Mouse (Mus musculus) cerebellum, postnatal 36 days (tissue): ENCODE measurements around the gene Rpl6.
A peak's percentile ranks its signal among the peaks of the same experiment; 100 is the strongest.
"Not testable (repeated sequence)": the region's sequence is repeated elsewhere in the genome, so short reads cannot be mapped to it uniquely, and the experiment has no call there.

ENCODE experiments used
- DNase-seq, 2 experiments: peaks; one replicate each; pipeline ENCODE4 v3.0.0; 2021 to 2022; ENCODE audit warnings: mixed read lengths in 2 of 2

Gene Rpl6

DNA sequence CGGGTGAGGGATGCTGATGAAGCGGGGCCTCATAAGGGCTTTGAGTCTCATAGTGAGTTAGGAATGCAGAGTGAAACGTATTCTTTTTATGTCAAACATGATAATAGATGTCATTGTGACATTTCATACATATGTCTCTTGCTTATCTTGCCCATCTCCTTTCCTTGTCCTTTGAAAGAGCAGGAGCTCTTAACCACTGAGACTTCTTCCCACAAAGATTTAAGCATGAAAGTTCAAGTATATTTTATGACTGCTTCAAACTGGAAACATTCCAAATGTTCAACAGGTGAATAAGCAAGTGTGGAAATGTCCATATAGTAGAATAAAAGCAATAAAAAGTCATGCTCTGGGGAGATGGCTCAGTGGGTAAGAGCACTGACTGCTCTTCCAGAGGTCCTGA, 22.1 kb downstream of the Rpl6 start:
- no peak for DNase-seq

DNA sequence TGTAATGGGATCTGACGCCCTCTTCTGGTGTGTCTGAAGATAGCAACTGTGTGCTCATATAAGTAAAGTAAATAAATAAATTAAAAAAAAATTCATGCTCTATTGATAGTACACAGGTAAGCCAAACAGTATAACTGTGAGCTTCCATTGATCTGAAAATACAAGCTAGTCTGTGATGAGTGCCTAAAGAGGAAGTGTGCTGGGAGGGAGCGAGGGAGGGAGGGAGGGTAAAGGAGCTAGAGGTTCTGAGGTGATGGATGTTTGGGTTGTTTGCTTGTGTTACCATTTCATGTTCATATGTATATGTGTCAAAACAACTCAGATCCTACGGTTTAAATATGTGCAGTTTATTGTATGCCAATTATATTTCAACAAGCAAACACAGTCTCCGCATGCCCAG, 22.6 kb downstream of the Rpl6 start:
- DNase-seq: no peak

DNA sequence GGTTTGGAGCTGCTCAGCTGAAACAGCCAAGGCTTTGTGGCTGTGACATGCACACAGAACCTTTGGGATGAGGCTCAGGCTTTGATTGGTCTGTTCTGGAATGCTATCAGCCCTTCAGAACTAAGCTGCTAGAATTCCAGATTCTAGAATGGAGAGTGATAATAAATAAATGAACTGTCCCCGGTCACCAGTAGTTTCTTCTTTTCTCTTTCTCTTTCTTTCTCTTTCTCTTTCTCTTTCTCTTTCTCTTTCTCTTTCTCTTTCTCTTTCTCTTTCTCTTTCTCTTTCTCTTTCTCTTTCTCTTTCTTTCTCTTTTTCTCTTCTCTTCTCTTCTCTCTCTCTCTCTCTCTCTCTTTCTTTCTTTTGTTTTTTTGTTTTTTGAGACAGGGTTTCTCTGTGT, 23.0 kb downstream of the Rpl6 start:
- not testable (repeated sequence) for DNase-seq

DNA sequence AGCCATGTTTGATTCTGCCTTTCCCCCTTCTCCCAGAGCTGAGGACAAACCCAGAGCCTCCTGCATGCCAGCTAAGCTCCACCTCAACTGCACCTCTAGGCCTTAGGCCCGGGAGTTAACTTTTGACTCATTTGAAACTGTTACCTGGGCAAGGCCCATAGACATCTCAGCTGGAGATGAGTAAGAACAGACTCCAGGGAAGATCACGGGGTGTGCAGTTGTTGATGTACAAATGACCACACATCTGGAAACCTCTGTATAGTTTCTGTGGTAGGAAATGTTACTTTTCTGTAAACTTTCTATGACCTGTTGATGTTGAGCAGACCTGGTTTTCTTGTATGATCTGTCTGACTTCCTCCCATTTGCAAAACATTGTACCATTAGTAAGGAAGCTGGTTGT, 24.9 kb downstream of the Rpl6 start:
- no peak for DNase-seq

DNA sequence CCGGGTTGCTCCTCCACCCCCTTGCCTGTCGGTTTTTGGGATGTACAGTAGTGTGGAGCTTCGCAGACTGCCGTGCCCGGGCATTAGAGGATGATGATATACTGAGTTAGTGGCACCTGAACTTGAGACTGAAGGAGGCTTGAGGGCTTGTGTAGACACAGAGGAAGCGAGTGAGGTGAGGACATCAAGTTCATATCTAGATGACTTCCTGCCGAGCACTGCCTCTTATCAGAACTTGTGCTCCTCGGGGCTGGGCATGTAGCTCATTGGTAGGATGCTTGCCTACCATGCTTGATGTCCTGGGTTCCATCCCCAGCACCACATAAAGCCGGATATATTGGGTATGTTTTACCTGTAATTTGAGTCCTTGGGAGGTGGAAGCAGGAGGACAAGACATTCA, 26.5 kb downstream of the Rpl6 start:
- no peak for DNase-seq

DNA sequence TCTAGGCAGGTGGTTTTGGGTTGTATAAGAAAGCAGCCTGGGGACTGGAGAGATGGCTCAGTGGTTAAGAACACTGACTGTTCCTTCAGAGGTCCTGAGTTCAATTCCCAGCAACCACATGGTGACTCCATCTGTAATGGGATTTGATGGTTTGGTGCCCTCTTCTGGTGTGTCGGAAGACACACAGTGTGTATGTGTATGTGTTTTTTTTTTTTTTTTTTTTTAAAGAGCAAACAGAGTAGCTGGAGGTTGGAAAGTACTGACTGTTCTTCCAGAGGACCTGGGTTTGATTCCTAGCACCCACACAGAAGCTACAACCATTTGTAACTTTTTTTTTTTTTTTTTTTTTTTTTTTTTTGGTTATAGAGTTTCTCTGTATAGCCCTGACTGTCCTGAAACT, 28.5 kb downstream of the Rpl6 start:
- DNase-seq: no peak

DNA sequence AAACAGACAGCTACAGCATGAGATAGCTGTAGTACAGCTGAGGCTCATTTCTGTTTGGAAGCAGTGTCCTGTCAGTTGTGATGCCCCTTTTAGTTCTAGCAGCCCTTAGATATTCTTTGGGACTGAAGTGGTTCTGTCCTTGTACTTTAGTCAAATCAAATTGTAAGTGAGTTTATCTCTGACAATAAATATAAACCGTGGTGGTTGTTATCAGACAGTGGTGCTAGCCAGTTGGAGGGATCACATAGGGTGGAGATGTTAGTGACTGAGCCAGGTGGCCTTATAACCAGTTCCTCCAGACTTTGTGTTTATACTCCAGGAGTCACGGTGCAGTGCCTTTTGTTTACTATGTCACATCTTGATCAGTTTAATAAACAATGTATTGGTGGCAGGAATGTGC, 29.4 kb downstream of the Rpl6 start:
- DNase-seq: no peak

DNA sequence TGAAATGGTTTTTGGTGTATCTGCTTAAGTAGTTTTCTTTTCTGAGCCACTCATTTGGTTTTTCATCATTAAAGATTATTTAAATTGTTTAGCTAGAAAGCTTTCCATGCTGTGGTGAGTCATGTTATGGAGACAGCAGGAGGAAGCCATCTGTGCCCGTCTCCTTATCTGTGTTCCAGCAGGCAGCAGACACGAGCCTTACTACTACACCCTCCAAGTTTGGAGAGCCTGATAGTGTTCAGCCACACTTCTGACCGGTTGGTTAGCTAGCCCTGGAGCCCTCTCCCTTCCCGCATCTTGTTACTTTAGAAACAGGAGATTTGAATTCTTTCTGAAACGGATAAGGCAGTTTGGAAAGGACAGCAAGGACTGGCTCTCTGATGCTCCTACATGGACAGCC, 31.9 kb downstream of the Rpl6 start:
- peak; percentile 56 to 70 for DNase-seq

DNA sequence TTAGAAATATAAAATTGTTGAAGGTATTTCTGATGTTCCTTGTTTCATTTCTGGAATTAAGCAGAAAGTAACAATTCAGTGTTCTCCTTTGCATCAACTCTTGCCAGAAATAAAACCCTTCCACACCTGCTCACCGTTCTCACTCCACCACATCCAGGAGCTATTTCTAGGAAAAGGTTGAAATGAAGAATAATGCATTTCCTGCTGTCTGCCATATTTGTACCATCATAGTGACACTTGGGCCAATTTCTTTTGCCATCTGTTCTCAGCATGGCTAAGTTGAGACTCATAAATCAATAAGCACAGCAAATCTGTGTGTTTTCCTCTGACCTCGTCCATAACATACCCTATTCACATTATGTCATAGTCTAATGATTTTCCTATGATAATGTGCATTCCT, 33.9 kb downstream of the Rpl6 start:
- DNase-seq: no peak

DNA sequence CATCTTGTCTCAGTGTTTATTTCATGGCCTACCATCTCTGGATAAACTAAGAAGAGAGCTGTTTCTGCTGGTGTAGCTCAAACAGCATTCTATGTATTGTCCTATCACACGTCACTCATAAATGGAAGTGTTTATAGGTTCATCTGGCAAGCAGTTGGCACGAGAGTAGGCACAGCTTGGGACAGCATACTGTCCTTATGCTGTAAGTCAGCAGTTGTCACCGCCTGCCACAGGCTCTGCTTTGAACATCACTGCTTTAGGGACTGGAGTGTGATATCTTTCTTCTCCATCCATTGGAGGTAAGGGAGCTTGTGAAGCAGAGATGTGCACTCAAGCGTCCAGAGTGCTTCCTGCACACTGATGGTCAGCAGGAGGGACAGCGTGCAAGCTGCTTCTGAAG, 35.6 kb downstream of the Rpl6 start:
- DNase-seq: peak; percentile 60

DNA sequence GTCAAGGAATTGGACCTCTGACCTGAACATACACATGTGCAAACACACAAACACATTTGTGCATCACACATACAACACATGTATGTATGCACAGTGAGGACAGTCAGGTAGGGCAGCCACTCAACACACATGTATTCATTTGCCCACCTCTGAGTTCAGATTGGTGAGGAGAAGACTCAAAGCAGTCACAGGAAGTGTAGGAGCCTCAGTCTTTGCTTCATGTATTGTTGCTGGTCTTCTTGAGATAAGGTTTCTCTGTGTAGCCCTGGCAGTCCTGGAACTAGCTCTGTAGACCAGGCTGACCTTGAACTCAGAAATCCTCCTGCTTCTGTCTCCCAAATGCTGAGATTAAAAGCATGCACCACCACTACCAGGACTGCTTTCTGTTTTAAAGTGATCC, 36.9 kb downstream of the Rpl6 start:
- DNase-seq: no peak

DNA sequence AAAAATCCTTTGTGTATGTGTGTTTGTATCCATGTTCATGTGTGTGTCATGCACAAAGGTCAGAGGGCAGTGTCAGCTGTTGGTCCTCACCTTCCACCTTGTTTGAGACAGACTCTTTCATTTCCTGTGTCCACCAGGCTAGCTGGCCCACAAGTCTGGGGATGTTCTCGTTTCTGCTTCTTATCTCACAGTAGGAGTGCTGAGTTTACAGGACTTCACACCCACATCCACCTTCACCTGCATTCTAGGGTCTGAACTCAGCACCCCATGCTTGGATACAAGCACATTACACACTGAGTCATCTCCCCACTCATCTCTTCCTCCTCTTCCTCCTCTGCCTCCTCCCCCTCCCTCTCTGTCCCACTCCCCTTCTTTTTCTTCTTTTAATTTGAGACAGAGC, 38.0 kb downstream of the Rpl6 start:
- no peak for DNase-seq

DNA sequence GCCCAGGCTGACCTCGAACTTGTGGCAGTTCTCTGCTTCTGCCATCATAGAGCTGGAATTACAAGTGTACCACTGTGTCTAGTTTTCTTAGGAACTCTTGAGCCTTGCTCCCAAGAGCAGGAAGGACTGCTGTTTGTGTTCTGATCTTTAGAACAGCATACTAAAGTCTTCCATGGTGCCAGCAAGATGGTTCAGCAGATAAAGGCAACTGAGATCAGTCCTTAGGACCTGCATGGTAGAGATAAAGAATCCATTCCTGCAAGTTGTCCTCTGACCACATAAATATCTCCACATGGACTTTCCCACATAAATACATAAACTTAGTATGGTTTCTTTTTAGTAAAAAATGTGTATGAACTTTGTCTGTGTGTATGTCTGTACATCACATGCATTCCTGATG, 38.4 kb downstream of the Rpl6 start:
- no peak for DNase-seq

DNA sequence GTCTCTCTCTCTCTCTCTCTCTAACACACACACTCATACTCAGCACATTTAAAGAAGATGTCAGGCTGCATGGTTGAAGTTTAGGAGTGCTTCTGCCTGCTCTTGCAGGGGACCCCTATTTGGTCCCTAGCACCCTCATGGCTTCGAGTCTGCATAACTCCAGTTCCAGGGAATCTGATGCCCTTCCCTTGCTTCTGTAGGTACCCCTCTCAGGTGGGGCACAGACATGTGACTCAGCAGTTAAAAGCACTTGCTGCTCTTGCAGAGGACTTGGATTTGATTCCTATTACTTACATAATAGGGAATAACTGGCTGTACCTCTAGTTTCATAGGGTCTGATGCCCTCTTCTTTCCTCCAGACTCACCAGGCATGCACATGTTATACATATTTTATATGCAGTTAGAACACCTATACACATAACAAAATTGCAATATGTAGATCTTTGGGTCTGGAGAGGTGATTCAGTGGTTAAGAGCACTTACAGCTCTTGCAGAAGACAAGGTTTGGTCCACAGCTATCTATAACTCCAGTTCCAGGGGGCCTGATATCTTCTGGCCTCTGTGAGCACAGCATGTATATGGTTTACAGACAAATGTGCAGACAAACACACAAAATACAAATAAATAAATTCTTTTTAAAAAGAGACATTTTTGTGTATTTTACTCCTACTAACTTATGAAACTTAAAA, 39.5 kb downstream of the Rpl6 start:
- DNase-seq: no peak

DNA sequence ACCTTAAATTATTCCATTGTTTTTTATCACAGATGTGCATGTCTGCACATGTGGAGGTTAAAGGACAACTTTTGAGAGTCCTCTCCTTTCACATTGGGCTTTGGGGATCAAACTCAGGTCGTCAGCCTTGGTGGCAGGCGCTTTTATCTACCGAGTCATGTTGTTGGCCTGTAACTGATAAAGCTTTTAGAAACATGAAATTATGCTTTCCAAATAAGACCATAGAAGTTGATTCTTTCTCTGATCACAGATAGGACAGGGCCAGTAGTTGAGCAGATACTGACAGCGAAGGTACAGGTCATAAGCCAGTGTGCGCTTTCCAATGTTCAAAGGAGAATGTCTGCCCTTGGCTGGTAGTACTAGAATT, 40.1 kb downstream of the Rpl6 start:
- no peak for DNase-seq

DNA sequence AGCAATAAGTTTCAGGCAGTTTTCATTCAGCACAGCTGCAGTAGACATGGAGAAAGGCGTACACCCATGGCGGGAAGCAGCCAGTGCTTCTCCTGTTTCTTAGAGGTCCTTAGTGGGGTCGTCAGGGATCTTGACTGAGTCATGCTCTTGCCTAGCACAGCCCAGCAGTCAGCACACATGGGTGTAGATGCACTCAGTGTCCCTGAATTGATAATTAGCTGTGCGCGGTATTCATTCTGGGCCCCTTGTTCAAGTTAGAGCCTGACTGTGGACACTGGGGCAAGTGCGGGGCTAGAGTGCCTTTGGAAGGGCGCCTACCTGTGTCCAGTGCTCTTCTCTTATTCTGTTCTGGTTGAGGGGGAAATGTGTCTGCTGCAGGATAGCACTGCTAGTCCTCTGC, 40.9 kb downstream of the Rpl6 start:
- no peak for DNase-seq

DNA sequence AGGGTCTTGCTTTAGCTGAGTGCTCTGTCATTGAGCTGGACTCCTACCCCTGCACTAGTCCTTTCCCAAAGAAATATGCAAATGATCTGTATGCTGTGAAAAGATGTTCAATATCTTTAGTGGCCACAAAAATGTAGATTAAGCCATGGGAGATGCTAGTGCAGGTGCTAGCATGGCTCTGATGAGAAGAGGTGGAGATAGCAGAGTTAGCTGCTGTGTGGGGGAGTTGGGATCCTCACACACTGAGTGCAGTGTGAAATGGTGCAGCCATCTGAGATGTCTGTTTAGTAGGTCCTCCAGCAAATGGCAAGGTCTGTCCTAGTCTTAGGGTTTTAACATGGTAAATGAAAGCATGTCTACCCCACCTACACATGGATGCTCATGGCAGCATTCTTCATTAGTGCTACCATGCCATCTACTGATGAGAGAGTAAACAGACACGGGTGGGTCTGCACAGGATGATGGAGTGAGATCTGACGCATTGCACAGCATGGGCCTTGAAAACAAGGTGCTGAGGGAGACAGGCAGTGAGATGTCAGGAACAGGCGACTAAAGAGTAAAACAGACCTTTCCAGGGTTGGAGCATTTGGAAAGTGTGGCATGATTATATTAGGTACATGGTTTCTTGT, 44.6 kb downstream of the Rpl6 start:
- no peak for DNase-seq

DNA sequence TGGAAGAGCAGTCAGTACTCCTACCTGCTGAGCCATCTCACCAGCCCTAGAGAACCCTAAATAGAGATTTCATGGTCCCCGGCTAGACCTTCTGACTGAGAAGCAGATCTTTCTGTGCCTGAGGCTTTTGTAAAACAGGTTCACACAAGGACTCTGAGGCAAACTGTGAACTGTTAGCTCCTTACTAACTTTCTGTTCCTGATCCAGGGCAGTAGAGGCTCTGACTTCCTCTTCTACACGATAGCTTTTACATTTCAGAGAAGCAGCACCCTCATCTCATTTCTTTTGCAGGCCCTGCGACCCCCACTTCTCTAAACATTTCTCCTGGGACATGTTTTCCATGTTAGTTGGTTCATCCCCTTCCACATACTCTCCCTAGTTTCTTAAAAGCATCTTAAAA, 45.4 kb downstream of the Rpl6 start:
- no peak for DNase-seq

DNA sequence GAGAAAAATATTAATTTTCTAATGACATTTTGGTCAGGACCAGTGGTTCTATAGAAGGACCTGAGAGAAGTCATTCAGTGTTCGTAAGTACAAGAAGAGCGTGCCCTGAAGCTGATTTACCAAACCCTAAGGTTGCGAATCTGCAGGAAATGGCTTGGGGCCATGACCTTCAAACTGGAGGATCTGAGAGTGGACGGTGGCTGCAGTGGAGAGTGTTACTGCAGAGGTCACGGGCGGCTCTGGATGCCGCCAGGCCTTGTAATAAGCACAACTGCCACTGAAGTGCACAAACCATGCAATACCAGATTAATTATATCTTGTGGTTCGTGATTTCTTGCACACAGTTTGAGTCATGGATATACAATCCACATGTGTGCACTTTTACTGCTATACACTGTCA, 47.5 kb downstream of the Rpl6 start:
- DNase-seq: no peak

DNA sequence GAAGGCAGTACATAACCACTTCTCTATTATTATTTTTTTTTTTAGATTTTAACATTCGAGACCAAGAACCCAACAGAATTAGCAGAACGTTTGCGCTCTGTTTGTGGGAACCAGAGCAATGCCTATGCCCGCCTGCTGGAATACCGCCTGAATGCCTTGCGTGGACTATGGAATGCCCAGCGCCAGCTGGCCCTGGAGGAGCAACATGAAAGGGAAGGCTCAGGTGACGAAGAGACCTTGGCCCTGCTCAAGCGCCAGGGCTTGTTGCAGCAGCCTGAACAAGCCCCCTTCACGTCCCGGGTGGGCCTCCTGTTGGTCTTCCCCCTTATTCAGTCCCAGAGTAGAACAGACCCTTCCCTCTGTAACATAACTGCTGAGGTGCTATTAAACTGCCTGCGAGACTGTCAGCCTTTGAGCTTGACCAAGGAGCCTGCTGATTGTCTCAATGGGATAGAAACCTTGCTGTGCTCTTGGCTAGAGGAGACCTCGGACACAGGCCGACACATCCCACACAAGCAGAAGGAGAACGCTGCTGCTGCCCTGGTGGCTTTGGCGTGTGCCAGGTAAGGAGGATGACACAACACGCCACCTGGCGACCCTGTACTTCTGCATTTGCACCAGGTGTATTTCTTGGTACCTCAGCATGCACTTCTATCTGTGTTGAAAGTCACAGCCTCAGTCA, 49.7 kb downstream of the Rpl6 start:
- peak; percentile 81 for DNase-seq

DNA sequence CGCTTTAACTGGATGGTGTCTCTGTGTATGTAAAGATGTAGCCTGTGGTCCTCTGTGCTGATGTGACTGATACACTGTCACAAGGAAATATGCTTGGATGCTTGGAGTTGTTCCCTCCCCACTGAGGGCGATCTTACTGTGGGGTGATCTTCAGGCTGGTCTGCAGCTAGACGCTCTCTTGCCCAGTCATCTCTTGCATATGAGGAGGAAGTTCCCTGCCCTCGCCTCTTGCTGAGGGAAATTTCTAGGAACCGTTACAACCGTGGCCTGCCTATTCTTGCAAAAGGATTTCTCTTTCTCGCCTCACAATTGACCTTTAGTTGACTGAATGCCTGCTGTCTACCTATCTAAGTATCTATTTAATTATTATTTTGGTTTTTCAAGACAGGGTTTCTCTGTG, 50.7 kb downstream of the Rpl6 start:
- DNase-seq: no peak
